Mouse (Mus musculus) midbrain, postnatal 0 days (tissue): ENCODE data around the gene Ywhaq. TPM values are rescaled to one million over a fixed set of nuclear protein-coding genes. Genes with fewer than 3 reads are reported as not detected.

Experiments
- ATAC-seq: fragments of 200-750 bp; cut with Nextera tagmentation; 2 replicates; pipeline ENCODE4 v1.8.0; 2017; ENCODE audit warnings: moderate number of reproducible peaks, mild to moderate bottlenecking, moderate TSS enrichment, moderate library complexity; ENCODE audit not compliant: low FRiP score
- DNase-seq: peaks from one replicate; pipeline ENCODE4 v3.0.0-alpha.2; 2015; ENCODE audit warnings: low spot score
- H3K27ac ChIP-seq: fragments of 300-500 bp; sonication (generic); 2 replicates; pipeline ENCODE4 v1.5.1; 2014; ENCODE audit warnings: low read depth, mild to moderate bottlenecking, low read length, mixed read lengths
- H3K27me3 ChIP-seq: fragments of 300-500 bp; sonication (generic); 2 replicates; pipeline ENCODE4 v1.6.1; 2014; ENCODE audit warnings: low read length, control low read depth, mixed read lengths; ENCODE audit not compliant: insufficient read depth
- H3K36me3 ChIP-seq: fragments of 300-500 bp; sonication (generic); 2 replicates; pipeline ENCODE4 v1.6.1; 2014; ENCODE audit warnings: low read length, control low read depth, mixed read lengths; ENCODE audit not compliant: insufficient read depth
- H3K4me1 ChIP-seq: fragments of 300-500 bp; sonication (generic); 2 replicates; pipeline ENCODE4 v1.6.1; 2014; ENCODE audit warnings: mild to moderate bottlenecking, control low read depth, antibody characterized with exemption, low read length, mixed read lengths; ENCODE audit not compliant: insufficient read depth
- H3K4me2 ChIP-seq: fragments of 300-500 bp; sonication (generic); 2 replicates; pipeline ENCODE4 v1.6.1; 2014; ENCODE audit warnings: low read depth, mild to moderate bottlenecking, low read length, mixed read lengths; ENCODE audit not compliant: poor library complexity, severe bottlenecking
- H3K4me3 ChIP-seq: fragments of 300-500 bp; sonication (generic); 2 replicates; pipeline ENCODE4 v1.5.1; 2014; ENCODE audit warnings: low read depth, mild to moderate bottlenecking, low read length, moderate library complexity
- H3K9ac ChIP-seq: fragments of 300-500 bp; sonication (generic); replicated peaks from 2 replicates; pipeline ENCODE4 v1.6.1; 2014; ENCODE audit warnings: mild to moderate bottlenecking, low read length, moderate library complexity, mixed read lengths; ENCODE audit not compliant: poor library complexity, severe bottlenecking
- H3K9me3 ChIP-seq: fragments of 300-500 bp; sonication (generic); 2 replicates; pipeline ENCODE4 v1.6.1; 2016; ENCODE audit warnings: low read length, control low read depth
- CTCF ChIP-seq: IDR thresholded peaks from 2 replicates; pipeline ENCODE4 v1.5.1; 2016; ENCODE audit warnings: antibody characterized with exemption, mild to moderate bottlenecking
- WGBS: fragments of 180-500 bp; shearing (Covaris S2); extraction: QIAGEN DNeasy Blood & Tissue Kit; methylation state at CpG from one replicate; pipeline ENCODE4 v1.1.7; 2014; 5-methylcytosine and 5-hydroxymethylcytosine counted together
- polyA plus RNA-seq: library from polyadenylated mRNA; unstranded; fragments of >200 nt; fragmentation: Nextera tagmentation; extraction: Ambion mirVana; gene quantifications from 2 replicates; pipeline ENCODE4 v1.2.1, GENCODE M21; 2015
- total RNA-seq: library from RNA; depleted of rRNA; stranded (reverse); fragments of >200 nt; gene quantifications from 2 replicates; pipeline ENCODE4 v1.2.3, GENCODE M21; 2014; rRNA removed

Ywhaq gene
- total RNA-seq (675 and 762 TPM in 2 replicates), polyA plus RNA-seq (1,218 and 1,259 TPM in 2 replicates)

- Histone ChIP-seq H3K27me3 (no peaks in the 10 kb centered on the region), H3K4me3 (peak within 1 kb of the TSS; percentile 99), H3K9me3 (no peaks in the 10 kb centered on the region), H3K36me3 (no peaks in the 10 kb centered on the region), H3K4me1 (peaks cover 4% of the 10 kb centered on the region; the same call in 1 of the 2 replicates), H3K9ac (peak within 1 kb of the TSS; percentile 100), H3K27ac (peak within 1 kb of the TSS; percentile 100), H3K4me2 (peak within 1 kb of the TSS; percentile 83)
- ATAC-seq (peak; percentile 99), DNase-seq (peak; percentile 99)
- WGBS = under 1% methylated on average over 94 of the region's 103 CpGs
- TF ChIP-seq CTCF = no peak
Measured at GRCm38 (mm10) chr12:21417100-21418070, at the start of gene Ywhaq. Ywhaq (minus strand) TSS chr12:21417637.

- H3K9me3 ChIP-seq = no peaks in the 10 kb centered on the region
- no peak for ATAC-seq
- no peaks in the 10 kb centered on the region for H3K27me3 ChIP-seq
- no peak overlapping the region for H3K9ac ChIP-seq
- H3K27ac ChIP-seq = no peak overlapping the region
- no peak for TF ChIP-seq CTCF
- peak; percentile 54 for DNase-seq
- no peaks in the 10 kb centered on the region for H3K36me3 ChIP-seq
- no peak overlapping the region for H3K4me2 ChIP-seq
- WGBS = 32% methylated on average over 5 of the region's 5 CpGs
- H3K4me1 ChIP-seq = no peaks in the 10 kb centered on the region
- H3K4me3 ChIP-seq = no peak overlapping the region
Measured at GRCm38 (mm10) chr12:21463448-21463891, 46.0 kb upstream of the Ywhaq start.

- Histone ChIP-seq H3K4me1 (no peaks in the 10 kb centered on the region), H3K36me3 (no peaks in the 10 kb centered on the region)
- whole genome bisulfite sequencing = 87% methylated on average over 3 of the region's 3 CpGs
Measured at GRCm38 (mm10) chr12:21462658-21463057, 45.2 kb upstream of the Ywhaq start.

GRCm38 (mm10) chr12:21459681-21460080, 42.2 kb upstream of the Ywhaq start:
- DNase-seq (no peak), ATAC-seq (no peak)
- no peaks in the 10 kb centered on the region for H3K4me1 ChIP-seq
- H3K36me3 ChIP-seq = no peaks in the 10 kb centered on the region
- no peaks in the 10 kb centered on the region for H3K9me3 ChIP-seq
- H3K27ac ChIP-seq = no peak overlapping the region
- no peak overlapping the region for H3K4me3 ChIP-seq
- TF ChIP-seq CTCF = no peak
- WGBS = 88% methylated on average over 4 of the region's 4 CpGs
- H3K4me2 ChIP-seq = no peak overlapping the region
- H3K27me3 ChIP-seq = no peaks in the 10 kb centered on the region
- H3K9ac ChIP-seq = no peak overlapping the region

More at GRCm38 (mm10) chr12:21462658-21463057, 45.2 kb upstream of the Ywhaq start:
- no peak for ATAC-seq
- no peak for TF ChIP-seq CTCF
- no peak overlapping the region for H3K4me2 ChIP-seq
- no peak for DNase-seq
- no peak overlapping the region for H3K4me3 ChIP-seq
- H3K9ac ChIP-seq = no peak overlapping the region
- no peak overlapping the region for H3K27ac ChIP-seq
- H3K9me3 ChIP-seq = no peaks in the 10 kb centered on the region
- H3K27me3 ChIP-seq = no peaks in the 10 kb centered on the region

GRCm38 (mm10) chr12:21456021-21456420, 38.6 kb upstream of the Ywhaq start:
- Histone ChIP-seq H3K27me3 (no peaks in the 10 kb centered on the region), H3K4me1 (no peaks in the 10 kb centered on the region), H3K9me3 (no peaks in the 10 kb centered on the region), H3K4me2 (no peak overlapping the region), H3K4me3 (no peak overlapping the region), H3K27ac (no peak overlapping the region), H3K9ac (no peak overlapping the region), H3K36me3 (no peaks in the 10 kb centered on the region)
- TF ChIP-seq CTCF = no peak
- 91% methylated on average over 1 of the region's 1 CpGs for WGBS
- ATAC-seq (no peak), DNase-seq (no peak)

GRCm38 (mm10) chr12:21451752-21452151, 34.3 kb upstream of the Ywhaq start:
- WGBS = 13% methylated on average over 1 of the region's 1 CpGs
- no peak for ATAC-seq
- TF ChIP-seq CTCF = no peak

More at GRCm38 (mm10) chr12:21451752-21452151, 34.3 kb upstream of the Ywhaq start:
- no peak overlapping the region for H3K4me3 ChIP-seq
- DNase-seq = peak; percentile 20
- no peaks in the 10 kb centered on the region for H3K27me3 ChIP-seq
- no peaks in the 10 kb centered on the region for H3K4me1 ChIP-seq
- H3K9ac ChIP-seq = no peak overlapping the region
- H3K9me3 ChIP-seq = no peaks in the 10 kb centered on the region
- no peaks in the 10 kb centered on the region for H3K36me3 ChIP-seq
- no peak overlapping the region for H3K27ac ChIP-seq
- H3K4me2 ChIP-seq = no peak overlapping the region
